Mouse (Mus musculus) neutrophil, adult 83 days (primary cell): Measurements from ENCODE around the gene Enox2. TPM values are rescaled to one million over a fixed set of nuclear protein-coding genes. Genes with fewer than 3 reads are reported as not detected.

ENCODE experiments used
- total RNA-seq, 2 experiments: library from RNA; stranded (reverse); gene quantifications; one replicate each; pipeline ENCODE4 v1.2.4; 2023

Gene Enox2
- 10 to 100 TPM in 1 of 2 experiments, 1 to 10 TPM in 1; 7.1 to 10.7 TPM for total RNA-seq

DNA sequence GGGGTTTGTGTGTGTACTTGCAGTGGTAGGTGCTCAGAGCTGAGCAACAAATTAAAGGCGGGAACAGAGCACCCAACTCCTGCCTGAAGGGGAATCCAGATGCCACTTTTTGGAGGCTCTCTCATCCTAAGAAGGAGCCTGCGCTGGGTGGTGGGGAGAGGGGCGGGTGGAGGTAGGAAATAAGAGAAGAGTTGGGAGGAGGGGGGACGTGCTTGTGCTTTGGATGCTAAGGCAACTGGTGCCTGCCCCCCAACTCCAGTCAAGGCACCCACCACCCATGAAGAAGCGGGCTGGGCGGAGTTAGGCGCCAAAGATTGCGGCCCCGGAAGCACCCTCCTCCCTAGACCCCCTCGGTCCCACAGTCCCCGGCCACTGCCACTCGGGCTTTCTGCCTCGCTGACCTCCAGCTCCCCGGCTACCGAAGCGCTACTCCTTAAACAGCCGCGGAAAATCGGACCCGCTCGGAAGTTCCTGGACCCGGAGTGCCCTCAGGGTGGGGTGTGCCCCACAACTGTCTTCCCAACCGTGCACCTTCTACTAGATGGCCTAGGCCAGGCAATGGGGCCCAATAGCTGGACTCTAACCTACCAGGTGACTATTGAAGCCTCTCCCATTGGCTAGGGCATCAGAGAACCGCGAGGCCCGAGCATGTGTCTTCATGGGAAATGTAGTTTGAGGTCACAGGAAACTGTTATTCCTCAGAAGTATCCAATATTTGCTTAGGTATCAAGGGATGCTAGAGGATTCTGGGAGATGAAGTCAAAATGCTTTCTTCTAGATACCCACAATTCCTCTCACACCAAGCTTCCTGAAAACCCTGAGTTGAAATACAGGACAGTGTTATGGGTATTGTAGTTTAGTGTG lies at the start of gene Enox2:
Gene Enox2, minus strand, starts transcription at position 560 of the 864 bp plus-strand sequence.

Other genes starting within 250 kb of the Enox2 start
- not detected for gene Arhgap36, start 175.7 kb upstream of the Enox2 start, total RNA-seq